Mouse (Mus musculus) adrenal gland (tissue): ENCODE results near the gene Pxt1.
"Not testable (repeated sequence)": the region's sequence is repeated elsewhere in the genome, so short reads cannot be mapped to it uniquely, and the experiment has no call there.

Experiments used
- intact Hi-C: fragments of 180-260 bp; cut with DNase I; formaldehyde crosslinking; loops from one replicate; pipeline ENCODE4 v1.15.1; 2025
- long read RNA-seq, 2 experiments: library from polyadenylated mRNA; unstranded; transcript quantifications; one replicate each; pipeline ENCODE4 v2.0.0; 2020; ENCODE audit warnings: borderline replicate concordance in 1 of 2; ENCODE audit not compliant: insufficient replicate concordance in 1 of 2

Pxt1 gene
- long read RNA-seq, experiment 1: 0 reads
- long read RNA-seq, experiment 2: 0 reads

DNA sequence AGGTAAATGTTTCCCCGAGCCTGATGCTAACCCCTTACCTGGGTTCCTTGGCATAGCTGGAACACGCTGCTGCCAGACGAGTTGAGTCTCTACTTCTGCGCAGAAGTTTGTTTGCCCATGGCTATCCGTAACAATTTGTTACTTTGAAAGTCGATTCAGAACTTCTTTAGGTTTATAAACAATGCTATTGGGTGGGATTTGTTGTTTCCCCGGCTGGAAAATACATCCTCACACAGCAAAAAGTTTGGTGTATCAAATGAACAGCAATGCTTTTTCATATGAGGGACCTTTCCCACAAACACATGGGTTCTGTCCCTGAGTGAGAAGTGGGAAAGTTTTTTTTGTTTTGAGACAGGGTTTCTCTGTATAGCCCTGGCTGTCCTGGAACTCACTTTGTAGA, at the start of gene Pxt1:
Gene Pxt1 (minus strand): TSS at position 101 of the 400 bp plus-strand sequence.
- intact Hi-C loops: no loop called here

GRCm38 (mm10) chr17:28993004-28993403, 49.4 kb upstream of the Pxt1 start:
- intact Hi-C loops: not testable (repeated sequence)

DNA sequence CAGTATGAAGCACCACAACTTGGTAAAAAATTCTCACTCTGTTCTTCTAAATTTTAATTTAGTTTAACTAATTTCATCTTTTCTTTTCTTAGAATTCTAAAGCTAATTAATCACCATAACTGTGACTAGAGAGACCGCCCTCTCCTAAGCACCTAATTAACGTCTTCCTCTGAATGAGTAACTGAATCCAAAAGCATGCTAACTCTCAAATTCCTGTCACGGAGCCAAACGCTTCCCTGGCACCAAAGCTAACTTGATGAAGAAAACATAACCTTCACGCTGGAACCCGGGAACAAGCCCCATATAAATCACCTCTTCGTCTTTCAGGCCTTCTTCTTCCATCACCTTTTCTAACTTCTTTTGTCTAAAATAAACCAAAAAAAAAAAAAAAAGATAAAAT, 48.5 kb upstream of the Pxt1 start:
- intact Hi-C loops: no loop called here

- intact Hi-C loops: no loop called here
Measured at GRCm38 (mm10) chr17:28991286-28991685, 47.6 kb upstream of the Pxt1 start.

GRCm38 (mm10) chr17:28990060-28990459, 46.4 kb upstream of the Pxt1 start:
- intact Hi-C loops: no loop called here

- intact Hi-C loops: loop anchor here (5.0 kb wide), 1 partner anchor 108 kb away; no protein-coding TSS in a partner anchor
Measured at GRCm38 (mm10) chr17:28988996-28989395, 45.4 kb upstream of the Pxt1 start.

DNA sequence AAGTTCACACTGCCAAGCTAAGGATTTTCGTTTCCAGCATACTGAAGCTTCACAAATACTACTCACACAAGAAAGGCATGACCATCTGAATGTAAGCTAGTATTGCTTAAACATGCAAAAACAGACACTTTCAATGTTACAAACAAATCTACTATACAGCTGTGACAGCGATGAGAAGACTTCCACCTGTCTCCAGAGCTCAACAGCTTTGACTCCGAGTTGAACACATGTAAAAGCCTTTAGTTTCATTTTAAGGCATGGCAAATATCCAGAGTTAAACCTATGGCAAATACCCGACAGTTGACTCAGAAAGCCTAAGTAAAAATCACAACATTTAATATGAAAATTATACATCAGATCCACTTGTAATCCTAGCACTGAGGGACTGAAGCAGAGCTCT, 44.7 kb upstream of the Pxt1 start:
- intact Hi-C loops: loop anchor here (5.0 kb wide), 1 partner anchor 109 kb away; no protein-coding TSS in a partner anchor

DNA sequence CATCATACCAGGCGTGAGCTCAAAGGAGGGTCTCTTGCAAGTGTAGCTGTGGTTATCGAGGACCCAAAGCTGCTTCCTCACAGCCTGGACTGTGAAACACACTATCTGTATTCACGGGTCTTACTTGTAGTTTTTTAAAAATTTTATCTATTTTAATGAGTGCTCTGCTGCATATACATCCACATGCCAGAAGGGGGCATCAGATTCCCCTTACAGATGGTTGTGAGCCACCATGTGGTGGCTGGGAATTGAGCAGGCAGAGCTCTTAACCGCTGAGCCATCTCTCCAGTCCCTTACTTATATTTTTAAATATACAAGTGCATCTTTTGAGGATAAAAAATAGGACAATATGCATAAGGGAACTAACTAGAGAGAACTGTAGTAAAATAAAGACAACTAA, 44.1 kb upstream of the Pxt1 start:
- intact Hi-C loops: loop anchor here (5.0 kb wide), 1 partner anchor 110 kb away; no protein-coding TSS in a partner anchor

DNA sequence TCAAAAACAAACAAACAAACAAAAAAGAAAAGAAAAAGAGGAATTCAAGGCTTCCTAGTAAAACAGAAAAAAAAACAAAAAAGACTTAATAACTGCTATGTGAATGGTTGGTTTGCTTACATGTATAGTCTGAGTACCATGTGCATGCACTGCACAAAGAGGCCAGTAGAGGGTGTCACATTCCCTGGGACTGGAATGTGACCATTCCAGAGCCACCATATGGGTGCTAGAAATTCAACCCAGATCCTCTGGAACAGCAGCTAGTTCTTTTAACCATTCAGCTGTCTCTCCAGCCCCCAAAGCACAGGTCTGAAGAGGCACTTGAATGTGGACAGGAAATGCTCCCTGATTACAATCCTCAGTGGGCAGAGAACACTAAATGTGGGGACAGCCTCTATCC, 43.2 kb upstream of the Pxt1 start:
- intact Hi-C loops: loop anchor here (5.0 kb wide), 1 partner anchor 110 kb away; no protein-coding TSS in a partner anchor

- intact Hi-C loops: loop anchor here (5.0 kb wide), 1 partner anchor 112 kb away; no protein-coding TSS in a partner anchor
Measured at GRCm38 (mm10) chr17:28984724-28985420, 41.2 kb upstream of the Pxt1 start.

- intact Hi-C loops: no loop called here
Measured at GRCm38 (mm10) chr17:28982591-28982990, 39.0 kb upstream of the Pxt1 start.

DNA sequence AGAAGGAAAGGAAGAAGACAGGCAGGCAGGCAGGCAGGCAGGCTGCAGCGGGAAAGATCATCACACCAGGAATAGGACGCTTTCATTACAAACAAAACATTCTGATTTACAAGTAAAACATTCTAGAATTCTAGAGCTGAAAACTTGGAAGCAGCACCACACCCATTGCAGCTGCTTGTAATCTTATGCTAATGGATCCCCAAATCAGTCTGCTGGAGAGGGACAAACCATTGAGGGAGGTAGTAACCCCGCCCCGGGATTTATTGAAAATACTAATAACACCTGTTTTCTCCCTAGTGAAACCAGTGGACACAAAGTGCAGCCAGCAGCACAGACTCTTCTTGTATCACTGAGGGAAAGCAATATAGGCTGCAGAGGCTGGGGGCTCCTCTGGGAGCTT, 37.4 kb upstream of the Pxt1 start:
- intact Hi-C loops: no loop called here

- intact Hi-C loops: no loop called here
Measured at GRCm38 (mm10) chr17:28979091-28979490, 35.5 kb upstream of the Pxt1 start.

- intact Hi-C loops: no loop called here
Measured at GRCm38 (mm10) chr17:28970122-28970521, 26.5 kb upstream of the Pxt1 start.

DNA sequence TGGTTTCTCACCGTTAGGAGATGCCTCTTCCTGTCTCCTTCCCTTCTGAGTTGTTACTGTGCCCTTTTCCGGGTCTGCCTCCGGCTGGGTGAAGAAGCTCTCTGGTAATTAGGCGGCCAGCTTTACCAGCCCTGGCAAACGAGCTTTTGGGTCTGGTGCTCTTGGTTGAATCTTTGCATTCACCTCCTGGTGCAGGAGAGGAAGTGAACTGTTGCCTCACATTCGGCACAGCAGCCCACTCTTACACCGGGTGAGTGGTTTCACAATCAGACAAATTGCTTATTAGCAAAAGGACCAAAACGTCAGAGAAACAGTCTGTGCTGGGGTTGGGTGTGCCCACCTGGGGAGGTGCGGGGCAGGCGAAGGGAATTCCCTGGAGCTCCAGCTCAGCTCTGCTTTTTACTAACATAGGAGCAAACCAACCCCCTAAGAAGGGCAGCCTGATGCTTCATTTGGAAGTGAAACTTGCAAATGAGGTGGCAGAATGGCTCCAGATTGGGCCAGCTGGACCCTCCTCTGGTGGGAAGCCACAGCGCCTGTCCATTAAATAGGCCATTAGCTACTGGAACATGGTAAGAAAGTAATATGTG, 23.5 kb upstream of the Pxt1 start:
- intact Hi-C loops: no loop called here

DNA sequence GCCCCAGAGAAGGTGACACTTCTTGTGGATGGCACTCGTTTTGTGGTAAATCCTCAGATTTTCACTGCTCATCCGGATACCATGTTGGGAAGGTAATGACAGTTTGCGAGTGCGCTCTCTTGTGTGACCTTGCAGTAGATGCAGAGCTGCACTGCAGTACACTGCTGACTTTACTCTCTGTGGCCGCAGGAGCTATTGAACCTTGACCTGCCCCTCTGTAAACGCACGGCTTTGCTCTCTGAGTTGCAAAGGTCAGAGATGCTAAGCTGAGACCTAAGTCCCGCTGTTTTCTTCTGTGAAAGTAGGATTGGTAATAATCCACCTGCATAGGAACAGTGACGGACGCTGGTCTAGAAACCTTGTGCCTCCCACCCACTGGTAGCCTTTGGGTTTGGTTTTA, 18.0 kb upstream of the Pxt1 start:
- intact Hi-C loops: no loop called here

- intact Hi-C loops: no loop called here
Measured at GRCm38 (mm10) chr17:28960597-28960996, 17.0 kb upstream of the Pxt1 start.

- intact Hi-C loops: no loop called here
Measured at GRCm38 (mm10) chr17:28954416-28954815, 10.8 kb upstream of the Pxt1 start.

- intact Hi-C loops: no loop called here
Measured at GRCm38 (mm10) chr17:28953251-28953650, 9.6 kb upstream of the Pxt1 start.

GRCm38 (mm10) chr17:28951831-28952799, 8.5 kb upstream of the Pxt1 start, which contains the start of gene Kctd20:
Kctd20 (plus strand) TSS chr17:28951950.
- intact Hi-C loops: no loop called here

GRCm38 (mm10) chr17:28950751-28951150, 7.1 kb upstream of the Pxt1 start:
- intact Hi-C loops: no loop called here
